Mouse (Mus musculus) CH12.LX (cell line): ENCODE measurements around the gene Gpank1. TPM values are rescaled to one million over a fixed set of nuclear protein-coding genes. Genes with fewer than 3 reads are reported as not detected.

Source experiments
- DNase-seq: peaks from one replicate; pipeline ENCODE4 v3.0.0-alpha.2; 2013; ENCODE audit errors: extremely low read depth
- H3K27ac ChIP-seq: 2 replicates; pipeline ENCODE4 v1.5.1; 2012; ENCODE audit warnings: low read depth, mild to moderate bottlenecking, control low read depth, moderate library complexity; ENCODE audit not compliant: insufficient read depth
- H3K27me3 ChIP-seq: replicated peaks from 2 replicates; pipeline ENCODE3; 2012; ENCODE audit warnings: inconsistent platforms
- H3K36me3 ChIP-seq, 2 experiments: replicated peaks in 1 of 2; 2 replicates each; pipeline versions ENCODE3 to v1.6.1; 2012; ENCODE audit warnings: inconsistent platforms in 1 of 2, low read length in 1 of 2, mild to moderate bottlenecking in 1 of 2, mixed read lengths in 1 of 2, moderate library complexity in 1 of 2; ENCODE audit not compliant: control insufficient read depth in 1 of 2, insufficient read depth in 1 of 2
- H3K4me1 ChIP-seq, 2 experiments: 2 replicates each; pipeline ENCODE4 v1.6.1; 2012; ENCODE audit warnings: inconsistent platforms in 1 of 2, moderate library complexity in 1 of 2; ENCODE audit not compliant: insufficient read depth in 2 of 2, control insufficient read depth in 1 of 2
- H3K4me2 ChIP-seq: 2 replicates; pipeline ENCODE4 v1.6.1; 2012; ENCODE audit warnings: low read depth, mild to moderate bottlenecking, control low read depth; ENCODE audit not compliant: poor library complexity, insufficient read depth, severe bottlenecking
- H3K4me3 ChIP-seq, 3 experiments: fragments of 150-350 bp in 1 of 3; sonication (generic) in 1 of 3; replicated peaks in 1 of 3; 2 replicates each; pipeline versions ENCODE3 to v1.5.1; 2011 to 2012; ENCODE audit warnings: low read depth in 2 of 3, low read length in 2 of 3, mild to moderate bottlenecking in 2 of 3, moderate library complexity in 2 of 3, control low read depth in 1 of 3, improper control_type of control experiment in 1 of 3, inconsistent platforms in 1 of 3, mixed read lengths in 1 of 3; ENCODE audit not compliant: poor library complexity in 1 of 3
- H3K79me2 ChIP-seq: replicated peaks from 2 replicates; pipeline ENCODE4 v1.6.1; 2012; ENCODE audit warnings: mild to moderate bottlenecking, moderate library complexity; ENCODE audit not compliant: control insufficient read depth, poor library complexity, insufficient read depth, severe bottlenecking; ENCODE audit errors: extremely low read depth
- H3K9ac ChIP-seq: 2 replicates; pipeline ENCODE4 v1.6.1; 2012; ENCODE audit warnings: low read depth, mild to moderate bottlenecking, control low read depth, moderate library complexity; ENCODE audit not compliant: insufficient read depth
- H3K9me3 ChIP-seq: replicated peaks from 2 replicates; pipeline ENCODE3; 2012; ENCODE audit warnings: low read length, inconsistent platforms, mixed read lengths
- CHD1 ChIP-seq: IDR thresholded peaks from 2 replicates; pipeline ENCODE4 v1.6.1; 2012; ENCODE audit warnings: low read depth, low read length, improper control_type of control experiment, inconsistent platforms
- E2F4 ChIP-seq: IDR thresholded peaks from 2 replicates; pipeline ENCODE4 v1.6.1; 2011; ENCODE audit warnings: low read depth, low read length, improper control_type of control experiment; ENCODE audit not compliant: insufficient replicate concordance
- EP300 ChIP-seq: IDR thresholded peaks from 2 replicates; pipeline ENCODE4 v1.6.1; 2011; ENCODE audit warnings: low read length, improper control_type of control experiment
- ETS1 ChIP-seq: conservative IDR thresholded peaks from 2 replicates; pipeline ENCODE4 v1.6.1; 2012; ENCODE audit warnings: low read depth, mild to moderate bottlenecking, inconsistent platforms, low read length, improper control_type of control experiment, moderate library complexity
- GABPA ChIP-seq: IDR thresholded peaks from 2 replicates; pipeline ENCODE4 v1.6.1; 2012; ENCODE audit warnings: low read depth, low read length, improper control_type of control experiment, inconsistent platforms; ENCODE audit not compliant: insufficient replicate concordance
- HCFC1 ChIP-seq: IDR thresholded peaks from 2 replicates; pipeline ENCODE4 v1.6.1; 2012; ENCODE audit warnings: low read depth, mild to moderate bottlenecking, inconsistent platforms, low read length, improper control_type of control experiment
- IRF4 ChIP-seq: IDR thresholded peaks from 2 replicates; pipeline ENCODE4 v1.6.1; 2014; ENCODE audit warnings: low read depth, mild to moderate bottlenecking, inconsistent platforms, low read length, improper control_type of control experiment
- JUND ChIP-seq: conservative IDR thresholded peaks from 2 replicates; pipeline ENCODE4 v1.6.1; 2011; ENCODE audit warnings: low read depth, low read length, improper control_type of control experiment
- MAFK ChIP-seq: IDR thresholded peaks from 2 replicates; pipeline ENCODE4 v1.6.1; 2011; ENCODE audit warnings: low read length, improper control_type of control experiment; ENCODE audit not compliant: insufficient replicate concordance
- MAZ ChIP-seq: IDR thresholded peaks from 2 replicates; pipeline ENCODE4 v1.6.1; 2012; ENCODE audit warnings: low read depth, mild to moderate bottlenecking, inconsistent platforms, low read length, improper control_type of control experiment, moderate library complexity
- MEF2A ChIP-seq: IDR thresholded peaks from 2 replicates; pipeline ENCODE4 v1.6.1; 2014; ENCODE audit warnings: low read depth, mild to moderate bottlenecking, inconsistent platforms, low read length, improper control_type of control experiment, borderline replicate concordance
- MXI1 ChIP-seq: IDR thresholded peaks from 2 replicates; pipeline ENCODE4 v1.6.1; 2011; ENCODE audit warnings: mild to moderate bottlenecking, low read depth, low read length, improper control_type of control experiment
- MYC ChIP-seq: IDR thresholded peaks from 2 replicates; pipeline ENCODE4 v1.6.1; 2011; ENCODE audit warnings: low read depth, mild to moderate bottlenecking, improper control_type of control experiment, low read length
- NELFE ChIP-seq: IDR thresholded peaks from 2 replicates; pipeline ENCODE4 v1.6.1; 2011; ENCODE audit warnings: low read depth, low read length, improper control_type of control experiment
- NRF1 ChIP-seq: IDR thresholded peaks from 2 replicates; pipeline ENCODE4 v1.6.1; 2014; ENCODE audit warnings: low read depth, mild to moderate bottlenecking, inconsistent platforms, low read length, improper control_type of control experiment, moderate library complexity
- PAX5 ChIP-seq: IDR thresholded peaks from 2 replicates; pipeline ENCODE4 v1.6.1; 2012; ENCODE audit warnings: low read length, inconsistent platforms, mixed read lengths
- POLR2AphosphoS2 ChIP-seq: IDR thresholded peaks from 2 replicates; pipeline ENCODE4 v1.6.1; 2011; ENCODE audit warnings: low read depth, low read length, improper control_type of control experiment
- RAD21 ChIP-seq: IDR thresholded peaks from 2 replicates; pipeline ENCODE4 v1.6.1; 2011; ENCODE audit warnings: low read depth, mild to moderate bottlenecking, low read length, improper control_type of control experiment, moderate library complexity
- RCOR1 ChIP-seq: conservative IDR thresholded peaks from 2 replicates; pipeline ENCODE4 v1.6.1; 2012; ENCODE audit warnings: low read depth, mild to moderate bottlenecking, inconsistent platforms, low read length, improper control_type of control experiment
- SIN3A ChIP-seq: IDR thresholded peaks from 2 replicates; pipeline ENCODE4 v1.6.1; 2012; ENCODE audit warnings: low read length, improper control_type of control experiment, inconsistent platforms
- TBP ChIP-seq: conservative IDR thresholded peaks from 2 replicates; pipeline ENCODE4 v1.6.1; 2011; ENCODE audit warnings: low read depth, low read length, improper control_type of control experiment
- TCF12 ChIP-seq: IDR thresholded peaks from 2 replicates; pipeline ENCODE4 v1.6.1; 2014; ENCODE audit warnings: low read depth, mild to moderate bottlenecking, inconsistent platforms, low read length, improper control_type of control experiment
- UBTF ChIP-seq: IDR thresholded peaks from 2 replicates; pipeline ENCODE4 v1.6.1; 2012; ENCODE audit warnings: low read depth, mild to moderate bottlenecking, inconsistent platforms, low read length, improper control_type of control experiment, moderate library complexity
- USF2 ChIP-seq: conservative IDR thresholded peaks from 2 replicates; pipeline ENCODE4 v1.6.1; 2011; ENCODE audit warnings: low read depth, low read length, improper control_type of control experiment
- ZNF384 ChIP-seq: IDR thresholded peaks from 2 replicates; pipeline ENCODE4 v1.6.1; 2012; ENCODE audit warnings: low read depth, low read length, improper control_type of control experiment, inconsistent platforms
- dilution Hi-C: fragments of 300-500 bp; cut with MboI; formaldehyde crosslinking; loops from 2 replicates; pipeline ENCODE4 v1.14.3; 2020; ENCODE audit warnings: low sequenced_read_pairs; ENCODE audit not compliant: extremely low pct_unique_long_range_greater_than_20kb, extremely low pct_ligation_motif_present
- in situ Hi-C: fragments of 300-500 bp; cut with MboI; formaldehyde crosslinking; loops from 3 replicates; pipeline ENCODE4 v1.14.3; 2019; ENCODE audit warnings: low sequenced_read_pairs, low pct_ligation_motif_present, low pct_unique_long_range_greater_than_20kb, mixed read lengths
- polyA plus RNA-seq: library from polyadenylated mRNA; unstranded; fragments of >175 nt; gene quantifications from 2 replicates; pipeline ENCODE4 v1.2.1, GENCODE M21; 2012; ENCODE audit warnings: low read depth; ENCODE audit not compliant: insufficient read length
- total RNA-seq, 2 experiments: library from RNA; depleted of rRNA; stranded (reverse); fragments of 300-350 nt in 1 of 2; fragments of >200 nt in 1 of 2; gene quantifications; 2 replicates each; pipeline ENCODE4 v1.2.3; 2012 to 2014

Gpank1 gene
- total and polyA plus RNA-seq, 3 experiments = 32.6 to 43.0 (median 33.6) TPM

GRCm38 (mm10) chr17:35164568-35165450, 43.6 kb downstream of the Gpank1 start, which contains the start of gene Prrc2a (continued):
- TF ChIP-seq MXI1 = peak; percentile 60; the same call in 1 of the 2 replicates
- TF ChIP-seq NELFE = peak; percentile 81
- TF ChIP-seq GABPA = no peak
- TF ChIP-seq TBP = peak; percentile 92; the same call in 1 of the 2 replicates
- no peak; the same call in 1 of the 2 replicates for TF ChIP-seq MEF2A
- no peak; the same call in none of the 2 replicates for TF ChIP-seq UBTF
- no peak for TF ChIP-seq CHD1
- TF ChIP-seq E2F4 = no peak
- TF ChIP-seq, all 38 proteins: peak for 16

- dilution Hi-C loops = no loop called here
- Histone ChIP-seq H3K9me3 (no peaks in the 10 kb centered on the region), H3K9ac (peak overlapping the region; percentile 85), H3K79me2 (peaks cover 45% of the 10 kb centered on the region), H3K27ac (peak overlapping the region; percentile 97; the same call in 1 of the 2 replicates), H3K4me2 (peak overlapping the region; percentile 84), H3K4me3 (peak overlapping the region; percentile 65 to 97 (median 73)), H3K4me1 (peaks cover 6 to 37% of the 10 kb centered on the region in 2 experiments), H3K27me3 (no peaks in the 10 kb centered on the region), H3K36me3 (peaks cover 16 to 30% of the 10 kb centered on the region in 2 experiments)
- TF ChIP-seq JUND (no peak), MEF2A (no peak), MAFK (no peak), EP300 (peak; percentile 55; the same call in 1 of the 2 replicates), TBP (peak; percentile 46), GABPA (no peak), NELFE (no peak; the same call in 1 of the 2 replicates), NRF1 (no peak), MXI1 (0 out of 2 replicates have a peak, but pooled peaks have one; percentile 15), IRF4 (no peak), USF2 (no peak), TCF12 (no peak), RCOR1 (no peak), MAZ (no peak), RAD21 (no peak), MYC (peak; percentile 21; the same call in 1 of the 2 replicates), POLR2AphosphoS2 (no peak), SIN3A (0 out of 2 replicates have a peak, but pooled peaks have one; percentile 16), PAX5 (no peak), HCFC1 (no peak), ETS1 (no peak), CHD1 (no peak), ZNF384 (no peak)
- in situ Hi-C loops = no loop called here
- DNase-seq = no peak
Measured at GRCm38 (mm10) chr17:35165451-35166155, 44.3 kb downstream of the Gpank1 start.
